Mouse (Mus musculus) MEL-GATA-1-ER (cell line): ENCODE data around the gene Synm.

Source experiments
- DNase-seq: peaks from one replicate; pipeline ENCODE4 v3.0.0-alpha.2; 2012; ENCODE audit warnings: low read depth; ENCODE audit errors: extremely low read depth

Gene Synm

GRCm38 (mm10) chr7:67749441-67750239, 9.9 kb downstream of the Synm start:
- no peak for DNase-seq

DNA sequence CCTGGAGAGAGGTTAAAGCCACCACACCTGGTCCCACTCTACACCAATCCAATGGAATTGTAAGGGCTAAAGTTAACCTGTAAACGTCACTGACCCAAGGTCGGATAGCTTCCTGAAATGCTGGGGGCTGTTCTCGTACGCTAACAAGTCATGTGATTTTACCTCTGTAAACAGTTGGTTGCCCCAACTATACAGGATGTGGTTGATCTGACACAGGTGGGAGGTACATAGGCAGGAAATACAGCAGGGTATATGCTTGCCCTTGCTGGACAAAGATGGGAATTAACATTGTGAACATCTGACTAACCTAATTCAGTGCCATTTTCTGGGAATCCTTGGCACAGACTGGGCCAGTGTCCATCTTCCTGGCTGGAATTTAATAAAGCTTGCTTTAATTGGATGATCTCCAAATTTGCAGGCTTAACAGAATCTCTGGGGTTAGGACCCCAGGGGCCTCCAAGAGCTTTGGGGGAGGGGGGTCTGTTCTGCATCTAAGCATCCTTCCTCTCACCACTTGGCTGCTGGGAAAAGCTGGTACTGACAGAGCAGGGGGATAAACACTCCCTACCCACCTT, 11.7 kb downstream of the Synm start:
- no peak for DNase-seq

DNA sequence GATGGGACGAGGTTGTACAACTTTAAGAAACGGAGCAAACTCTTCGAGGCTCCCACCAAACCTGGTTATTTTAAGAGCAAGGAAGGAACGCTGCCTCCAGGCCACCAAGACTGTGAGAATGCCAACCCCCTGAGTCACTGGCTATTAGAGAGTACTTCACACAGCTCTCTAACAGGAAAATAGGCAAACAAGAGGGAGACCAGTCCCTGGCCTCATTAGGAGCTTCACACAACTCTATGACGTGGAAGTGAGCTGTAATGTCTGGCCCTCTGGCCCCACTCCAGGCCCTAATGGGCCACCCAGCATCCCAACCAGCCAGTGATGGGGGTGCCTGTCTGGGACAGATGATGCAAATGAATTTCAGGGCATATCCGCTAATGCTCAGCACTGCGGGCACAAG, 17.8 kb downstream of the Synm start:
- no peak for DNase-seq

- DNase-seq: no peak
Measured at GRCm38 (mm10) chr7:67740796-67741195, 18.7 kb downstream of the Synm start.

- DNase-seq: no peak
Measured at GRCm38 (mm10) chr7:67740382-67740781, 19.2 kb downstream of the Synm start.

DNA sequence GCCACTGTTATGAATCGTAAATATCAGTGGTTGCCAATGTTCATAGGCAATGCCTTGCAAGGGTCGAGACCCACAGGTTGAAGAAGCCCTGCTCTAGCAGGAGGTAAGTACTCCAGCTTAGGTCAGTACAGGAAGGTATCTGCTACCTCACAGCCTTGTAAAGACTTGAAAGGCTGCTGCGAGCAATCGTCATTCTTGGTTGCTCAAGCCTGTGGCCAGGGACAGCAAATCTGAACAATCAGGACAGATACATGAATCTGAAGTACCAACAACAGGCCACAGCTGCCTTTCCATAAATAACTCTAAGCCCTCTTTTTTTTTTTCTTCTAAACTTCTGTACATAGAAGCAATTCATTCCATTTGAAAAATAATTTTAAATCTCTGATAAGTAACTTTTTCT, 27.3 kb downstream of the Synm start:
- no peak for DNase-seq

GRCm38 (mm10) chr7:67730431-67731110, 29.0 kb downstream of the Synm start:
- DNase-seq: no peak

- no peak for DNase-seq
Measured at GRCm38 (mm10) chr7:67728809-67729208, 30.7 kb downstream of the Synm start.

- no peak for DNase-seq
Measured at GRCm38 (mm10) chr7:67728203-67728602, 31.3 kb downstream of the Synm start.

DNA sequence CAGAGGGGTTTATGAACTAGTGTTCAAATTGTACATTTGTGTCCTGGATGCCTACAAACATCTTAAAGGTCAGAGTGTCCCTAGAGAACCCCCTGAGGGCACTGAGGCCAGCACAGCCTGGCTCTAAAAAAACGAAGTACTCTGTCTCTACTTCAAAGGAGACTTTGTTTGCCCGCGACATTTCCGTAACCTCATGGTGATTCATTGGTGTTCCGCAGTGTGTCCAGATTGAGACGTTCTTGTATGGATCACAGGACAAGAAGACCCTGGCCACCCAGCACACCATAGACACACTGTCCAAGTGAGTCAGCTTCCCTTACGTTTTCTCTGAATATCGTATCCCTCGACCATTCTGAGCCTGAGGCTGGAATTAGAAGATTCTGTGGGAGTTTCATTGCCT, 34.5 kb downstream of the Synm start:
- no peak for DNase-seq

GRCm38 (mm10) chr7:67724536-67724935, 35.0 kb downstream of the Synm start:
- DNase-seq: no peak

- no peak for DNase-seq
Measured at GRCm38 (mm10) chr7:67722163-67722562, 37.4 kb downstream of the Synm start.

- no peak for DNase-seq
Measured at GRCm38 (mm10) chr7:67718804-67719203, 40.7 kb downstream of the Synm start.

DNA sequence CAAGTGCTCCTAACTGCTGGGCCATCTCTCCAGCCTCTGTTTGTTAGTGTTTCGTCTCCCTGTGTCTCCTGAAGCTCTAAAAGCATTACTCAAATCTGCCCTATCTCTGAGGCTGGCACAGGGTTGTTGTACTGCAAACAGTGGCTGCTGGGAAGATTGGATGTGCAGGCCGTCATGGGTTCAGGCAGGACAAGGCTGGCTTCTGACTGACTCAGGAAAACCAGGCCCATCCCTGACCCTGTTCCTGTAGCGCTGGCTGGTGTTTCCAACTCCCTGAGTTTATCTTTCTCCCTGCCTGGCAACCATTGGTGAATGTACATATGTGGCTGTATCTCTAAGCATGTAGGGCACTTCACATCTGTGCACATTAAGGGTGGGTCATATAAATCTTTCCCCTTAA, 42.0 kb downstream of the Synm start:
- DNase-seq: no peak

- no peak for DNase-seq
Measured at GRCm38 (mm10) chr7:67716925-67717324, 42.6 kb downstream of the Synm start.

DNA sequence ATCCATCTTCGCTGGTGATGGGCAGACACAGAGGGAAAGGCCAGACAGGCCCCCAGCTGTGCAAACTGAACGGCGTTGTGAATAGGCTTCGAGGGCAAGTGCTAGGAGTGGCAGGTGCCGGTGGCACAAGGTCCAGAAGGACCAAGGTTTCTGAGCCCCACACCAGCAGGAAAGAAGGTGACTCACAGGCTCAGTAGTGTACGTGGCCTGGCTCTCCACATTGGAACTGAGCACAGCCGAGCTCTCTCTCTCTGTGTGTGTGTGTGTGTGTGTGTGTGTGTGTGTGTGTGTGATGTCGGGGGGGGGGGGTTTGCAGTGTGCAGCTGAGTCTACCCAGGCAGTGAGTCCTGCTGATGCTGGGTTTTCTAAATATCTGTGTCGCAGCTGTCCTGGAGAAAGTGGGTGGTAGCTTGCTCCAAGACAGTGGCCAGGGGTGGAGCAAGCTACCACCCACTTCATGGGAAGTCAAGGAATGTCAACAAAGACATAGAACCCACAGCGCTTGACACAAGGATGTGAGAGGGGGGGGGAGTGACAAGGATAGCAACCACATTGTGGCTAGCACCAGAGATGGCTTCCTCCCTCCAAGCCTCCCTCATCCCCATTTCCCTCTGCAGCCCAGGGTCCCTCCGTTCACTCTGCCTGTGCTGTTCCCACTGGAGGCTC, 43.2 kb downstream of the Synm start:
- DNase-seq: no peak

GRCm38 (mm10) chr7:67715176-67715575, 44.4 kb downstream of the Synm start:
- no peak for DNase-seq

DNA sequence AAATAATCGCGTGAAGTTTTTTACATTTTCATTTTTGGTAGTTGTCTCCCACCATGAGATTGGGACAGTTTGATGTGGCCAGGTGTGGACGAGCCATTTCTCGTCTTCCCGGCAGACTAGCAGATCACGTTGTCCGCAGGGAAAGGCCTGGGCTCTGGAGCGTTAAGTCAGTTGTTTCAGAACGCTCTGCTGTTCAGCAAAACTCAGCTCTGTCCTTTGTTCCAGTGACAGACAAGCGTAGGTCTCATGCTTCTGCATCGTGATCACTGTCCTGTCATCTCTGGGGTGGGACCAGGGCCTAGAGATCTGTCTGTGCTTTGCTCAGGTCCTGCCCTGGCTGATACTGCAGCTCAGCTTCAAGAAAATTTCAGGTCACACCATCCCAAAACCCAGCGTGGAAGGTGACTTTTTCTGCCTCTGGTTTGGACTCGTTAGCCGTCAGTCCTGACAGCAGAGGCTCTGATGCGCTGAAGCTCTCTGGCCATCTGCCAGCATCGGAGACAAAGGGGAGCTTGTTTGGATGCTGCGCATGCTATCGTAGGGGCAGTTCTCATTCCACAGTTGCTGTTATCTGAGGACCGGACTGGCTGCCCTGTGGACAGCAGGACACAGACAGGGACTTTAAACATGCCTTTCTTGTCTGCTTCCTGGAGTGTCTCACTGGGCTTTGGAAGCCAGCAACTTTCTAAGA, 45.6 kb downstream of the Synm start:
- DNase-seq: no peak

DNA sequence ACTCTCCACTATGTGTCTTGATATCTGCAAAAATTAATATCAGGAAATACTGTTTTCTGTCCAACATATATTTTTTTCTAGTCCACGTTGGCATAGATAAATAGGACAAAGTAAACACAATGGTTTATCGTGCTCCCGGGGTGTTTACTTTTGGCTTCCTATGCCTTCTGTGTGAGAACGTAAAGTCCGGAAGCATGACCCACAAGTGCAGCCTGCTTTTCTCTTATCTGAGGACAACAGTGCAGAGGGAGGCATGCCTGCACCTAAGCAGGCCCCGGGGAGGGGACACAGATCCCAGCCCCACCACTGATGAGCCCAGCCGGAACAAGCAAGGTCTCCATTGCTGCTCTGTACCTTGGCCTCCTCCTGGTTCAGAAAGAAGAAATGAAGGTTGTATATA, 49.3 kb downstream of the Synm start:
- DNase-seq: no peak

GRCm38 (mm10) chr7:67708160-67708559, 51.4 kb downstream of the Synm start:
- no peak for DNase-seq

GRCm38 (mm10) chr7:67701252-67701914, 58.2 kb downstream of the Synm start:
- DNase-seq: no peak
